Mouse (Mus musculus) embryonic fibroblast, embryonic 13.5 days (primary cell): Measurements from ENCODE around the gene B9d2.

ENCODE experiments used
- CTCF ChIP-seq: IDR thresholded peaks from 2 replicates; pipeline ENCODE4 v1.5.1; 2011; ENCODE audit warnings: mild to moderate bottlenecking, control low read depth, low read length, moderate library complexity, borderline replicate concordance; ENCODE audit not compliant: insufficient read depth
- POLR2A ChIP-seq: IDR thresholded peaks from 2 replicates; pipeline ENCODE4 v1.6.1; 2011; ENCODE audit warnings: low read depth, mild to moderate bottlenecking, control low read depth, low read length, moderate library complexity

- TF ChIP-seq CTCF (peak; percentile 18; the same call in 1 of the 2 replicates), POLR2A (no peak)
These were observed 32.9 kb upstream of the B9d2 start for GRCm38 (mm10) chr7:25647574-25648123.
